Mouse (Mus musculus): ENCODE results near the gene Tanc1.

GRCm38 (mm10) chr2:59749371-59749770, 137.5 kb downstream of the Tanc1 start:
- no peak for TF ChIP-seq EP300 (IDR thresholded peaks at IDR 0.05; ENCODE audit: low read depth)
- no peak for TF ChIP-seq CTCF (IDR thresholded peaks at IDR 0.05; ENCODE audit: low read depth)
